37 mouse cellular contexts compared by ENCODE assay signal in the genomic region with DNA sequence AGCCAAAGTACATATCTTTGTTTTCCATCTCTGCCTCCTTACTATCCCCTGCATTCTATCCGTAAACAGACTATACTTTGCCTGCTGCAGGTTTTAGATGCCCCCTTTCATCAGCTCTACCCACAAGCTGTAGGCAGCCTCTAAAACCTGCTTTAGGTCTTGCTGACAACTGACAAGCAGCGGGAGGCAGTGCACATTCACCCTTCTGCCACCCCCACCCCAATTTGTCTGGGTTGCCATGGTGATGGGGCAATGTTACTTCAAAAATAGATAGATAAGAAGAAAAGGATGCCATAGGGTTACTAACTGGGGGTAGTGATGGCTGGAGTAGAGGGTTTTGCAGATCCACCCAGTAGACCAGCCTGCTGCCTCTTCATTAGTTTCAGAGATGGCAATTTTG. TPM values are rescaled to one million over a fixed set of nuclear protein-coding genes. Genes with fewer than 3 reads are reported as not detected.
DNase-seq lines count a peak whose midpoint lies in the region; ATAC-seq and TF ChIP-seq lines count a peak whose summit lies in the region.
"Had no signal": no experiment of that assay in that cellular context is flagged by ENCODE, and none has a peak within 500 bp of the region (broad histone marks: within the 10 kb centered on the region; RNA-seq: fewer than 3 reads in every experiment).

No protein-coding gene starts in this region.

- no peak for TF ChIP-seq CTCF in forebrain, postnatal 0 days (IDR thresholded peaks at IDR 0.05; ENCODE audit: low read depth)
- TF ChIP-seq CTCF in stomach, postnatal 0 days (IDR thresholded peaks at IDR 0.05; ENCODE audit: low read depth): no peak

- 0 out of 2 replicates have a peak overlapping the region, but pooled peaks have one; percentile 41 for H3K27ac ChIP-seq in forebrain, postnatal 0 days (ENCODE audit: low read depth, low read length)
- no peak overlapping the region for H3K27ac ChIP-seq in forebrain, embryonic 11.5 days (ENCODE audit: low read depth, low read length)
- H3K27ac ChIP-seq in midbrain, embryonic 15.5 days: peak overlapping the region; percentile 46
- no peak overlapping the region for H3K27ac ChIP-seq in stomach, postnatal 0 days (replicated peaks)
- H3K27ac ChIP-seq in kidney, embryonic 15.5 days: no peak overlapping the region
- H3K27ac ChIP-seq: gastrocnemius, adult 2 months; heart, adult 2 months; liver, embryonic 14.5 days; macrophage had no signal

- peak; percentile 42 for DNase-seq in forebrain, postnatal 0 days
- no peak for DNase-seq in forebrain, embryonic 11.5 days (ENCODE audit: low spot score)
- DNase-seq in right cerebral cortex, postnatal 10 days (ENCODE audit: low spot score in 2 of 2): peak; percentile 54 to 67
- DNase-seq in right cerebral cortex, postnatal 4 days: no peak
- no peak for DNase-seq in stomach, postnatal 0 days (ENCODE audit: low spot score)
- DNase-seq: adrenal gland, postnatal 14 days; cerebellum, adult 18-20 months; cerebellum, postnatal 10 days; gastrocnemius, adult 2 months; gastrocnemius, postnatal 36 days; heart, adult 2 months; kidney, adult 8-10 months; kidney, postnatal 10 days; liver; lung, adult 2 months; lung, postnatal 10 days; thymus, postnatal 4 days had no signal

- TF ChIP-seq EP300 in stomach, postnatal 0 days (optimal IDR thresholded peaks at IDR 0.05): no peak

- no peak overlapping the region for H3K4me2 ChIP-seq in forebrain, postnatal 0 days (ENCODE audit: low read depth)
- H3K4me2 ChIP-seq in forebrain, embryonic 11.5 days (ENCODE audit: low read depth, low read length, severe bottlenecking): no peak overlapping the region
- H3K4me2 ChIP-seq in midbrain, embryonic 15.5 days: no peak overlapping the region
- H3K4me2 ChIP-seq in stomach, postnatal 0 days (replicated peaks; ENCODE audit: low read depth): no peak overlapping the region
- H3K4me2 ChIP-seq in kidney, embryonic 15.5 days: no peak overlapping the region
- H3K4me2 ChIP-seq: heart, embryonic 12.5 days had no signal

- no peak overlapping the region for H3K9ac ChIP-seq in forebrain, postnatal 0 days
- H3K9ac ChIP-seq in forebrain, embryonic 11.5 days (ENCODE audit: low read length): no peak overlapping the region
- no peak overlapping the region for H3K9ac ChIP-seq in midbrain, embryonic 15.5 days
- no peak overlapping the region for H3K9ac ChIP-seq in stomach, postnatal 0 days (ENCODE audit: low read length)
- H3K9ac ChIP-seq in kidney, embryonic 15.5 days: no peak overlapping the region
- H3K9ac ChIP-seq: heart, embryonic 12.5 days; liver, embryonic 14.5 days had no signal

- peak; percentile 67 for ATAC-seq in forebrain, postnatal 0 days
- no peak for ATAC-seq in forebrain, embryonic 11.5 days (replicated peaks; ENCODE audit: low FRiP score)
- peak; percentile 62; the same call in 1 of the 2 replicates for ATAC-seq in midbrain, embryonic 15.5 days (replicated peaks)
- ATAC-seq in stomach, postnatal 0 days (ENCODE audit: low FRiP score, low TSS enrichment): no peak
- no peak for ATAC-seq in kidney, embryonic 15.5 days (replicated peaks; ENCODE audit: low FRiP score)
- ATAC-seq: CD4-positive, CD25-positive, alpha-beta regulatory T cell, adult 4 months; intestine, embryonic 16.5 days had no signal

- H3K27me3 ChIP-seq in forebrain, postnatal 0 days (ENCODE audit: insufficient read depth, low read length): no peaks in the 10 kb centered on the region
- H3K27me3 ChIP-seq in forebrain, embryonic 11.5 days (ENCODE audit: control insufficient read depth, insufficient read depth, low read length): no peaks in the 10 kb centered on the region
- no peaks in the 10 kb centered on the region for H3K27me3 ChIP-seq in midbrain, embryonic 15.5 days (replicated peaks)
- H3K27me3 ChIP-seq in stomach, postnatal 0 days (ENCODE audit: control insufficient read depth, insufficient read depth, low read length): no peaks in the 10 kb centered on the region
- 0 out of 2 replicates have a peak, but pooled peaks cover 3% of the 10 kb centered on the region for H3K27me3 ChIP-seq in kidney, embryonic 15.5 days

- no peaks in the 10 kb centered on the region for H3K9me3 ChIP-seq in forebrain, postnatal 0 days (ENCODE audit: low read length)
- H3K9me3 ChIP-seq in forebrain, embryonic 11.5 days (ENCODE audit: control insufficient read depth, low read length): no peaks in the 10 kb centered on the region
- no peaks in the 10 kb centered on the region for H3K9me3 ChIP-seq in midbrain, embryonic 15.5 days
- H3K9me3 ChIP-seq in stomach, postnatal 0 days (ENCODE audit: control insufficient read depth, low read length): no peaks in the 10 kb centered on the region
- H3K9me3 ChIP-seq in kidney, embryonic 15.5 days (replicated peaks): no peaks in the 10 kb centered on the region
- H3K9me3 ChIP-seq: heart, embryonic 12.5 days had no signal

- H3K4me1 ChIP-seq in forebrain, postnatal 0 days (ENCODE audit: insufficient read depth): peaks cover 10% of the 10 kb centered on the region; the same call in 1 of the 2 replicates
- H3K4me1 ChIP-seq in forebrain, embryonic 11.5 days (replicated peaks; ENCODE audit: control insufficient read depth, insufficient read depth, low read length): no peaks in the 10 kb centered on the region
- H3K4me1 ChIP-seq in midbrain, embryonic 15.5 days: peaks cover 20% of the 10 kb centered on the region
- H3K4me1 ChIP-seq in stomach, postnatal 0 days (replicated peaks; ENCODE audit: control insufficient read depth, insufficient read depth): 0 out of 2 replicates have a peak, but pooled peaks cover 5% of the 10 kb centered on the region
- no peaks in the 10 kb centered on the region for H3K4me1 ChIP-seq in kidney, embryonic 15.5 days
- H3K4me1 ChIP-seq: heart, embryonic 12.5 days had no signal

- H3K36me3 ChIP-seq in forebrain, postnatal 0 days (ENCODE audit: insufficient read depth): no peaks in the 10 kb centered on the region
- H3K36me3 ChIP-seq in forebrain, embryonic 11.5 days (ENCODE audit: control insufficient read depth, insufficient read depth, low read length): no peaks in the 10 kb centered on the region
- no peaks in the 10 kb centered on the region for H3K36me3 ChIP-seq in midbrain, embryonic 15.5 days (replicated peaks)
- no peaks in the 10 kb centered on the region for H3K36me3 ChIP-seq in stomach, postnatal 0 days (ENCODE audit: control insufficient read depth, insufficient read depth, low read length)
- no peaks in the 10 kb centered on the region for H3K36me3 ChIP-seq in kidney, embryonic 15.5 days
- H3K36me3 ChIP-seq: heart, embryonic 12.5 days had no signal

- no peak overlapping the region for H3K4me3 ChIP-seq in forebrain, postnatal 0 days (ENCODE audit: low read depth, low read length)
- H3K4me3 ChIP-seq in forebrain, embryonic 11.5 days (ENCODE audit: low read depth, low read length): no peak overlapping the region
- no peak overlapping the region for H3K4me3 ChIP-seq in midbrain, embryonic 15.5 days
- no peak overlapping the region for H3K4me3 ChIP-seq in stomach, postnatal 0 days (ENCODE audit: low read depth, low read length)
- no peak overlapping the region for H3K4me3 ChIP-seq in kidney, embryonic 15.5 days (replicated peaks)
- H3K4me3 ChIP-seq: gastrocnemius, adult 2 months; heart, adult 2 months; heart, embryonic 12.5 days had no signal

- WGBS in forebrain, postnatal 0 days: 35% methylated on average over 2 of the region's 2 CpGs
- WGBS in forebrain, embryonic 11.5 days: 71% methylated on average over 2 of the region's 2 CpGs
- 24% methylated on average over 2 of the region's 2 CpGs for WGBS in midbrain, embryonic 15.5 days
- 66% methylated on average over 2 of the region's 2 CpGs for WGBS in stomach, postnatal 0 days
- WGBS in kidney, embryonic 15.5 days: 53% methylated on average over 2 of the region's 2 CpGs

RNA-seq across cellular contexts. Expression of gene Pde1b, which starts 18.3 kb away (rescaled TPM):
- 78.8 and 79.0 TPM in 2 replicates for total RNA-seq in forebrain, postnatal 0 days (2014; rRNA removed)
- polyA plus RNA-seq in forebrain, postnatal 0 days (2015; fragmentation: Nextera tagmentation; extraction: Ambion mirVana): 43.4 and 54.1 TPM in 2 replicates
- polyA plus RNA-seq in forebrain, embryonic 11.5 days (2014; fragmentation: Nextera tagmentation; extraction: Ambion mirVana): 27.2 and 29.9 TPM in 2 replicates
- polyA plus RNA-seq in midbrain, embryonic 15.5 days (2015; fragmentation: Nextera tagmentation; extraction: Ambion mirVana): 87.2 and 87.4 TPM in 2 replicates
- polyA plus RNA-seq in stomach, postnatal 0 days (2015; fragmentation: Nextera tagmentation; extraction: Ambion mirVana): 5.0 and 5.8 TPM in 2 replicates
- 4.3 and 4.8 TPM in 2 replicates for polyA plus RNA-seq in kidney, embryonic 15.5 days (2015; fragmentation: Nextera tagmentation; extraction: Ambion mirVana)

RNA-seq across cellular contexts. Expression of gene Nckap1l, which starts 30.9 kb away (rescaled TPM):
- total RNA-seq in forebrain, postnatal 0 days (2014; rRNA removed): 3.2 and 4.5 TPM in 2 replicates
- polyA plus RNA-seq in forebrain, postnatal 0 days (2015; fragmentation: Nextera tagmentation; extraction: Ambion mirVana): 1.6 and 1.7 TPM in 2 replicates
- 0.91 and 1.5 TPM in 2 replicates for polyA plus RNA-seq in forebrain, embryonic 11.5 days (2014; fragmentation: Nextera tagmentation; extraction: Ambion mirVana)
- polyA plus RNA-seq in midbrain, embryonic 15.5 days (2015; fragmentation: Nextera tagmentation; extraction: Ambion mirVana): 1.8 and 1.9 TPM in 2 replicates
- 1.5 and 1.6 TPM in 2 replicates for polyA plus RNA-seq in stomach, postnatal 0 days (2015; fragmentation: Nextera tagmentation; extraction: Ambion mirVana)
- 1.7 and 1.9 TPM in 2 replicates for polyA plus RNA-seq in kidney, embryonic 15.5 days (2015; fragmentation: Nextera tagmentation; extraction: Ambion mirVana)

RNA-seq across cellular contexts. Expression of gene Gtsf2, which starts 36.2 kb away (rescaled TPM):
- not detected in 2 replicates for total RNA-seq in forebrain, postnatal 0 days (2014; rRNA removed)
- polyA plus RNA-seq in forebrain, postnatal 0 days (2015; fragmentation: Nextera tagmentation; extraction: Ambion mirVana): not detected in 2 replicates
- 0.55 TPM in 1 of 2 replicates, not detected in the other for polyA plus RNA-seq in forebrain, embryonic 11.5 days (2014; fragmentation: Nextera tagmentation; extraction: Ambion mirVana)
- polyA plus RNA-seq in midbrain, embryonic 15.5 days (2015; fragmentation: Nextera tagmentation; extraction: Ambion mirVana): not detected in 2 replicates
- not detected in 2 replicates for polyA plus RNA-seq in stomach, postnatal 0 days (2015; fragmentation: Nextera tagmentation; extraction: Ambion mirVana)
- polyA plus RNA-seq in kidney, embryonic 15.5 days (2015; fragmentation: Nextera tagmentation; extraction: Ambion mirVana): not detected in 2 replicates
- total RNA-seq: adrenal gland, postnatal 14 days; common myeloid progenitor, adult 5-6 weeks; gastrocnemius, adult 2 months; gastrocnemius, postnatal 36 days; heart, adult 2 months; hematopoietic stem cell, adult 5-6 weeks; layer of hippocampus, postnatal 10 days; left cerebral cortex, adult 18-20 months; left cerebral cortex, postnatal 14 days; megakaryocyte-erythroid progenitor cell, adult 5-6 weeks; neutrophil, adult 5-6 weeks had no signal
- polyA plus RNA-seq: CD4-positive, CD25-positive, alpha-beta regulatory T cell, adult 4 months; embryonic facial prominence, embryonic 14.5 days; heart, adult 2 months; heart, embryonic 12.5 days; heart, postnatal 0 days; intestine, embryonic 16.5 days; large intestine, adult 2 months; limb, embryonic 11.5 days; liver, embryonic 14.5 days; lung, adult 2 months; macrophage; neural tube, embryonic 11.5 days had no signal

RNA-seq across cellular contexts. Expression of gene Ppp1r1a, which starts 53.3 kb away (rescaled TPM):
- total RNA-seq in forebrain, postnatal 0 days (2014; rRNA removed): 109 and 128 TPM in 2 replicates
- 206 and 236 TPM in 2 replicates for polyA plus RNA-seq in forebrain, postnatal 0 days (2015; fragmentation: Nextera tagmentation; extraction: Ambion mirVana)
- 38.8 and 43.7 TPM in 2 replicates for polyA plus RNA-seq in forebrain, embryonic 11.5 days (2014; fragmentation: Nextera tagmentation; extraction: Ambion mirVana)
- 135 and 139 TPM in 2 replicates for polyA plus RNA-seq in midbrain, embryonic 15.5 days (2015; fragmentation: Nextera tagmentation; extraction: Ambion mirVana)
- 7.1 and 7.7 TPM in 2 replicates for polyA plus RNA-seq in stomach, postnatal 0 days (2015; fragmentation: Nextera tagmentation; extraction: Ambion mirVana)
- polyA plus RNA-seq in kidney, embryonic 15.5 days (2015; fragmentation: Nextera tagmentation; extraction: Ambion mirVana): 18.9 and 21.5 TPM in 2 replicates
- total RNA-seq: common myeloid progenitor, adult 5-6 weeks; hematopoietic stem cell, adult 5-6 weeks; megakaryocyte-erythroid progenitor cell, adult 5-6 weeks; neutrophil, adult 5-6 weeks had no signal
- polyA plus RNA-seq: CD4-positive, CD25-positive, alpha-beta regulatory T cell, adult 4 months had no signal

RNA-seq across cellular contexts. Expression of gene Gtsf1, which starts 54.2 kb away (rescaled TPM):
- total RNA-seq in forebrain, postnatal 0 days (2014; rRNA removed): not detected in 2 replicates
- 0.21 TPM in 1 of 2 replicates, not detected in the other for polyA plus RNA-seq in forebrain, postnatal 0 days (2015; fragmentation: Nextera tagmentation; extraction: Ambion mirVana)
- not detected in 2 replicates for polyA plus RNA-seq in forebrain, embryonic 11.5 days (2014; fragmentation: Nextera tagmentation; extraction: Ambion mirVana)
- polyA plus RNA-seq in midbrain, embryonic 15.5 days (2015; fragmentation: Nextera tagmentation; extraction: Ambion mirVana): not detected in 2 replicates
- not detected in 2 replicates for polyA plus RNA-seq in stomach, postnatal 0 days (2015; fragmentation: Nextera tagmentation; extraction: Ambion mirVana)
- polyA plus RNA-seq in kidney, embryonic 15.5 days (2015; fragmentation: Nextera tagmentation; extraction: Ambion mirVana): not detected in 2 replicates
- total RNA-seq: adrenal gland, postnatal 14 days; common myeloid progenitor, adult 5-6 weeks; gastrocnemius, adult 2 months; gastrocnemius, postnatal 36 days; heart, adult 2 months; hematopoietic stem cell, adult 5-6 weeks; layer of hippocampus, postnatal 10 days; megakaryocyte-erythroid progenitor cell, adult 5-6 weeks; neutrophil, adult 5-6 weeks had no signal
- polyA plus RNA-seq: CD4-positive, CD25-positive, alpha-beta regulatory T cell, adult 4 months; embryonic facial prominence, embryonic 14.5 days; intestine, embryonic 16.5 days; limb, embryonic 11.5 days; liver, embryonic 14.5 days; lung, adult 2 months; macrophage; neural tube, embryonic 11.5 days; thymus, postnatal 0 days had no signal

Comparison
In these comparisons a context has a peak if more than half of its experiments do, and no peak if none do; other contexts are left out.
1. ATAC-seq: peak in forebrain, postnatal 0 days (single experiment) and midbrain, embryonic 15.5 days (single experiment); none in forebrain, embryonic 11.5 days (single experiment), stomach, postnatal 0 days (single experiment) and kidney, embryonic 15.5 days (single experiment).
2. DNase-seq: peak in forebrain, postnatal 0 days (single experiment) and right cerebral cortex, postnatal 10 days (2 of 2); none in forebrain, embryonic 11.5 days (single experiment), right cerebral cortex, postnatal 4 days (single experiment) and stomach, postnatal 0 days (single experiment).
3. H3K27ac ChIP-seq: peak in forebrain, postnatal 0 days (single experiment) and midbrain, embryonic 15.5 days (single experiment); none in forebrain, embryonic 11.5 days (single experiment), stomach, postnatal 0 days (single experiment) and kidney, embryonic 15.5 days (single experiment).